Mouse (Mus musculus) liver, embryonic 11.5 days (tissue): ENCODE measurements at regions not wholly inside any gene's neighbourhood (a gene's known extent, or its start where the extent isn't known, plus 50 kb on each side); places are given as distances from the start of the nearest gene placed in this dataset.
A peak's percentile ranks its signal among the peaks of the same experiment; 100 is the strongest.

Experiments used
- ATAC-seq: fragments of 200-750 bp; cut with Nextera tagmentation; replicated peaks from 2 replicates; pipeline ENCODE4 v1.8.0; 2017; ENCODE audit warnings: moderate number of reproducible peaks, mild to moderate bottlenecking, moderate TSS enrichment, moderate library complexity; ENCODE audit not compliant: low FRiP score
- DNase-seq: peaks from one replicate; pipeline ENCODE4 v3.0.0-alpha.2; 2017; ENCODE audit warnings: low spot score
- H3K27ac ChIP-seq: fragments of 300-500 bp; sonication (generic); 2 replicates; pipeline ENCODE4 v1.5.1; 2014; ENCODE audit warnings: mild to moderate bottlenecking, low read depth, low read length, control low read depth
- H3K27me3 ChIP-seq: fragments of 300-500 bp; sonication (generic); replicated peaks from 2 replicates; pipeline ENCODE4 v1.6.1; 2014; ENCODE audit warnings: low read length, mixed read lengths; ENCODE audit not compliant: control insufficient read depth, insufficient read depth
- H3K36me3 ChIP-seq: fragments of 300-500 bp; sonication (generic); 2 replicates; pipeline ENCODE4 v1.6.1; 2014; ENCODE audit warnings: mild to moderate bottlenecking, low read length, moderate library complexity, mixed read lengths; ENCODE audit not compliant: control insufficient read depth, insufficient read depth
- H3K4me1 ChIP-seq: fragments of 300-500 bp; sonication (generic); replicated peaks from 2 replicates; pipeline ENCODE4 v1.6.1; 2014; ENCODE audit warnings: low read length, mixed read lengths; ENCODE audit not compliant: control insufficient read depth, insufficient read depth
- H3K4me2 ChIP-seq: fragments of 300-500 bp; sonication (generic); 2 replicates; pipeline ENCODE4 v1.6.1; 2014; ENCODE audit warnings: mild to moderate bottlenecking, control low read depth, moderate library complexity
- H3K4me3 ChIP-seq: fragments of 300-500 bp; sonication (generic); 2 replicates; pipeline ENCODE4 v1.5.1; 2014; ENCODE audit warnings: low read depth, low read length, control low read depth
- H3K9ac ChIP-seq: fragments of 300-500 bp; sonication (generic); 2 replicates; pipeline ENCODE4 v1.6.1; 2014; ENCODE audit warnings: low read depth, low read length, control low read depth
- H3K9me3 ChIP-seq: fragments of 300-500 bp; sonication (generic); 2 replicates; pipeline ENCODE4 v1.6.1; 2016; ENCODE audit warnings: low read length, inconsistent platforms, mixed read lengths; ENCODE audit not compliant: control insufficient read depth
- WGBS: fragments of 180-500 bp; shearing (Covaris S2); extraction: QIAGEN DNeasy Blood & Tissue Kit; methylation state at CpG from one replicate; pipeline ENCODE4 v1.1.7; 2014; 5-methylcytosine and 5-hydroxymethylcytosine counted together

DNA sequence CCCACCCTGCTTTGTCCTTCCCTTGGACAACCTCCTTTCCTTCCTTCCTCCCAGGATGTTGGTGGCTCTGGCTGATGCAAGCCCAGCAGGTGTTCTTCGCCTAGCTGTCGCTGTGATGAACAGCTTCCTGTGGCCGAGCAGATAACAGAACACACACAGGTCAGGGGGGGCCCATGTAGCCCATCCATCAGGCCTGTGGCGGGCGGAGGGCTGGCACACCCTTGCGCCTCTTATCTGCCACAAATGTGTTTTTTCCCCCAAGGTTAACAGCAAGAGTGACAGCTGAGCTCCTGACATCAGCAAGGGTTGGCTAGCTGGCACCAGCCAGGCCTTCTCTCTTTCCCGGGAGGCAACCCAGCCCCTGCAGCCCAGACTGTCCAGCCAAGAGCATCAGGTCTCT lies 59.9 kb upstream of the Ctnnbl1 start:
- WGBS: 9% methylated on average over 7 of the region's 7 CpGs
- Histone ChIP-seq H3K36me3 (no peaks in the 10 kb centered on the region), H3K9me3 (no peaks in the 10 kb centered on the region), H3K27ac (no peak overlapping the region), H3K4me3 (no peak overlapping the region), H3K27me3 (no peaks in the 10 kb centered on the region), H3K9ac (no peak overlapping the region), H3K4me2 (no peak overlapping the region), H3K4me1 (0 out of 2 replicates have a peak, but pooled peaks cover 6% of the 10 kb centered on the region)
- DNase-seq (peak; percentile 44), ATAC-seq (peak; percentile 89)

DNA sequence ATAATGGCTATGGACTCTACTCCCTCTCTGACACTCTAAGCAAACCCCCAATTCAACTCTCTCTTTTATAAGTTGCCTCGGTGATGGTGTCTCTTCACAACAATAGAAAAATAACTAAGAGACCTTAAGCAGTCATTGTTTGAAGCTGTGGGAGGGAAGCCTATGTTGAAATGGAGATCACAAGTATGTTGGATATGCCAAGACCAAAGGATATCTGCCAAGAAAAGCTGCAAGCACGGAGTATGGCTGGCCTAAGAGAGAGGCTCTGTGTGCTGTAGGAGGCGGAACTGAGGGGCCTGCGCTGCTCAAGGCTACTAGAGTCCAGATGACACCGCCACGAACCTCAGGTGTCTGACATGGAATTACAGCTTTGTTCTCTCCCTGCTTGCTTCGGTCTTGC lies 55.3 kb upstream of the Ctnnbl1 start:
- Histone ChIP-seq H3K4me2 (no peak overlapping the region), H3K4me1 (0 out of 2 replicates have a peak, but pooled peaks cover 2% of the 10 kb centered on the region), H3K27me3 (no peaks in the 10 kb centered on the region), H3K9ac (no peak overlapping the region), H3K36me3 (no peaks in the 10 kb centered on the region), H3K27ac (no peak overlapping the region), H3K9me3 (no peaks in the 10 kb centered on the region), H3K4me3 (no peak overlapping the region)
- 79% methylated on average over 7 of the region's 7 CpGs for WGBS
- no peak for ATAC-seq
- no peak for DNase-seq
